Comparison of ENCODE assay signal across 2 mouse cellular contexts in genomic region chr1:152437518-152437917, GRCm38 (mm10). TPM values are rescaled to one million over a fixed set of nuclear protein-coding genes. Genes with fewer than 3 reads are reported as not detected.
"Had no signal": no experiment of that assay in that cellular context is flagged by ENCODE, and none has a peak within 500 bp of the region (broad histone marks: within the 10 kb centered on the region; RNA-seq: fewer than 3 reads in every experiment).

No protein-coding gene starts in this region.

RNA-seq across cellular contexts. Expression of gene Colgalt2, which starts 37.9 kb away (rescaled TPM):
- total RNA-seq: megakaryocyte progenitor cell, adult 5-6 weeks; megakaryocyte-erythroid progenitor cell, adult 5-6 weeks had no signal
